Mouse (Mus musculus) ES-E14 (cell line): ENCODE results near the gene Cic. TPM values are rescaled to one million over a fixed set of nuclear protein-coding genes. Genes with fewer than 3 reads are reported as not detected.

Source experiments
- DNase-seq: peaks from one replicate; pipeline ENCODE4 v3.0.0-alpha.2; 2013; ENCODE audit warnings: low read depth, low spot score
- H3K27ac ChIP-seq: 2 replicates; pipeline ENCODE4 v1.5.1; 2012; ENCODE audit warnings: low read depth, mild to moderate bottlenecking, low read length, moderate library complexity, mixed read lengths; ENCODE audit not compliant: poor library complexity, insufficient read depth, severe bottlenecking
- H3K36me3 ChIP-seq: 2 replicates; pipeline ENCODE4 v1.6.1; 2012; ENCODE audit warnings: mild to moderate bottlenecking, low read length, moderate library complexity, mixed read lengths; ENCODE audit not compliant: control insufficient read depth, poor library complexity, insufficient read depth, severe bottlenecking
- H3K4me1 ChIP-seq, 2 experiments: fragments of 150-350 bp in 1 of 2; sonication (generic) in 1 of 2; 2 replicates each; pipeline ENCODE4 v1.6.1; 2012; ENCODE audit warnings: low read length in 2 of 2, mild to moderate bottlenecking in 1 of 2, mixed read lengths in 1 of 2; ENCODE audit not compliant: control insufficient read depth in 2 of 2, insufficient read depth in 2 of 2, poor library complexity in 1 of 2
- H3K4me3 ChIP-seq, 2 experiments: fragments of 150-350 bp in 1 of 2; sonication (generic) in 1 of 2; 2 replicates each; pipeline ENCODE4 v1.5.1; 2012; ENCODE audit warnings: low read length in 2 of 2, low read depth in 1 of 2, mild to moderate bottlenecking in 1 of 2, mixed read lengths in 1 of 2; ENCODE audit not compliant: insufficient read depth in 1 of 2, poor library complexity in 1 of 2, severe bottlenecking in 1 of 2
- H3K9ac ChIP-seq: 2 replicates; pipeline ENCODE4 v1.6.1; 2012; ENCODE audit warnings: low read depth, mild to moderate bottlenecking, low read length, mixed read lengths; ENCODE audit not compliant: poor library complexity, insufficient read depth, severe bottlenecking
- H3K9me3 ChIP-seq: fragments of 150-350 bp; sonication (generic); 2 replicates; pipeline ENCODE4 v1.6.1; 2012; ENCODE audit warnings: low read depth, mild to moderate bottlenecking, low read length; ENCODE audit not compliant: control insufficient read depth, insufficient read depth
- CHD2 ChIP-seq: IDR thresholded peaks from 2 replicates; pipeline ENCODE4 v1.6.1; 2014; ENCODE audit warnings: mild to moderate bottlenecking, low read depth, low read length, inconsistent platforms
- HCFC1 ChIP-seq: IDR thresholded peaks from 2 replicates; pipeline ENCODE4 v1.6.1; 2012; ENCODE audit warnings: low read length, inconsistent platforms, borderline replicate concordance; ENCODE audit not compliant: insufficient read depth
- MAFK ChIP-seq: IDR thresholded peaks from 2 replicates; pipeline ENCODE4 v1.6.1; 2014; ENCODE audit warnings: mild to moderate bottlenecking, low read depth, low read length, inconsistent platforms; ENCODE audit not compliant: insufficient read depth
- ZC3H11A ChIP-seq: IDR thresholded peaks from 2 replicates; pipeline ENCODE4 v1.6.1; 2012; ENCODE audit warnings: low read depth, mild to moderate bottlenecking, inconsistent platforms, low read length, borderline replicate concordance
- ZNF384 ChIP-seq: IDR thresholded peaks from 2 replicates; pipeline ENCODE4 v1.6.1; 2012; ENCODE audit warnings: low read depth, low read length, inconsistent platforms
- in situ Hi-C, 2 experiments: fragments of 600-800 bp; cut with MboI; formaldehyde crosslinking; loops; one replicate each; pipeline ENCODE4 v1.15.1; 2025; ENCODE audit warnings: low sequenced_read_pairs in 2 of 2, inconsistent platforms in 1 of 2; ENCODE audit not compliant: unreplicated experiment in 2 of 2
- total RNA-seq: library from RNA; depleted of rRNA; stranded (reverse); fragments of 300-350 nt; gene quantifications from 2 replicates; pipeline ENCODE4 v1.2.3, GENCODE M21; 2012

The Cic gene
- total RNA-seq, 1 experiment = 72.4 TPM

DNA sequence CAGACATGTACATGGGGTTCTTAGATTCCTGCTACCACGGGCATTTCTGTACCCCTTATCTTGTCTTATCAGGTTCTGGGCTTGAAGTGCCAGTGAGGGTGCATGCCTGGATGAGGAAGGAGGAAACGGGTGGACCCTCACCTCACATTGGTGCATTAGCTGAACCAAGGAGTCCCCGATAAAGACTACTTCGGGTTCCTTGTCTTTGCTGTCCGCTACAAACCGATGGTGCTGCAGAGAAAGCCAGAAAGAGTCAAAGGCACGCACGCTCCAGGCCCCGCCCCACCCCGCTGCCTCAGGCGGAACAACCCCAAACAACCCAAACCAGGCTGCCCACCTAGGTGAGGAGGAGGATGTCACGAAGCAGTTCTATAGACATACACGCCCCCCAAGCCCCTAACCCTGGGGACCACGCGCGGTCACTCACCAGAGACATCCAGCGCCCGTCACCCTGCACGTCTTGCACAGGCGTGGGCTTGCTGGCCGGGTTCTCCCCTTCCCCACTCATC, 29.5 kb downstream of the Cic start:
- no peaks in the 10 kb centered on the region for H3K9me3 ChIP-seq
- peaks cover 7 to 10% of the 10 kb centered on the region in 2 experiments; a peak in 3 of 4 replicates for H3K4me1 ChIP-seq
- TF ChIP-seq ZNF384 = no peak
- TF ChIP-seq CHD2 = no peak
- TF ChIP-seq HCFC1 = no peak
- TF ChIP-seq MAFK = no peak
- TF ChIP-seq ZC3H11A = no peak
- no peak for DNase-seq
- peak overlapping the region; percentile 81 for H3K9ac ChIP-seq
- H3K36me3 ChIP-seq = peaks cover 27% of the 10 kb centered on the region
- in situ Hi-C loops = no loop called here
- H3K4me3 ChIP-seq = peak overlapping the region; percentile 73 to 78
- 0 out of 2 replicates have a peak overlapping the region, but pooled peaks have one; percentile 64 for H3K27ac ChIP-seq

DNA sequence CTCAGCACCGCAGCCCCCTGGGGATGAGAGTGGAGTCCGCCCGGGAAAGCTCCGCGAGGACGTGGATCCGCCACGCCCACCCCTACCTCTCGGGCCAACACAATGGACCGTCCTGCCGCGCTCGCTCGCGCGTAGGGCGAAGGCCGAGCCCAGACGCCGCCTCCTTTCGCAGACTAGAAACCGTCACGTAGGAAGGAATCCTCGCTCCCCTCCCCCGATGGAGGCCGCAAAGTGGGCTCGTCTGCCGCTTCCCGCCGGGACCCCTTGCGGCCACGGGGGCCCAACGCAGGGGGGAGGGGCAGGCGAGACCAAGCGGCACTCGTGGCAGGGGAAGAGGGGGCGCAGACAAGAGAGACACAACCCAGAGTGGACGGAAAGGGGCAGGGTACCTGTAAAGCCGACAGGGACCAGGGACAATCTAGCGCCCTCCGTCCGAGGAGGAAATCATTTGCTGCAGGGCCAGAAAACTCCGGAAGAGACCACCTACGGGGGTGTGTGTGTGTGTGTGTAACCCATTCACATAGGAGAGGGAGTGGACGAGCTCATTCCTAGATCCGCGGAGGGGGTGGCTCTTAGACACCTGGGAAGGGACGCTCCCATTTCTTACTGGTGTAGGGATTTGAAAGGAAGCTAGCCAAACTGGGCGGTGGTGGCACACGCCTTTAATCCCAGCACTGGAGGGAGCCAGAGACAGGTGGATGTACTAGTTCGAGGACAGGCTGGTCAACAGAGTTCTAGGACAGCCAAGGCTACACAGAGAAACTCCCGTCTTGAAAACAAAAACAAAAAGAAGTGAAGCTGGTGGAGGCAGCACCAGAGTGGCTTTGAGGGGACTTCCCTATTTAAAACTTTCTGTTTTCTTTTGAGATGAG, 30.2 kb downstream of the Cic start, which contains the start of gene Pafah1b3:
Gene Pafah1b3, minus strand, starts transcription at position 533 of the 872 bp plus-strand sequence.
- no peaks in the 10 kb centered on the region for H3K9me3 ChIP-seq
- H3K9ac ChIP-seq = peak within 1 kb of the TSS; percentile 81
- peaks cover 20% of the 10 kb centered on the region for H3K36me3 ChIP-seq
- DNase-seq = peak; percentile 97
- peaks cover 7 to 8% of the 10 kb centered on the region in 2 experiments; a peak in 2 of 4 replicates for H3K4me1 ChIP-seq
- no peak for TF ChIP-seq CHD2
- TF ChIP-seq ZNF384 = no peak
- no peak for TF ChIP-seq MAFK
- 0 out of 2 replicates have a peak, but pooled peaks have one; percentile 61 for TF ChIP-seq HCFC1
- TF ChIP-seq ZC3H11A = no peak
- peak within 1 kb of the TSS; percentile 73 to 78 for H3K4me3 ChIP-seq
- in situ Hi-C loops = no loop called here
- peak within 1 kb of the TSS; percentile 64 for H3K27ac ChIP-seq

DNA sequence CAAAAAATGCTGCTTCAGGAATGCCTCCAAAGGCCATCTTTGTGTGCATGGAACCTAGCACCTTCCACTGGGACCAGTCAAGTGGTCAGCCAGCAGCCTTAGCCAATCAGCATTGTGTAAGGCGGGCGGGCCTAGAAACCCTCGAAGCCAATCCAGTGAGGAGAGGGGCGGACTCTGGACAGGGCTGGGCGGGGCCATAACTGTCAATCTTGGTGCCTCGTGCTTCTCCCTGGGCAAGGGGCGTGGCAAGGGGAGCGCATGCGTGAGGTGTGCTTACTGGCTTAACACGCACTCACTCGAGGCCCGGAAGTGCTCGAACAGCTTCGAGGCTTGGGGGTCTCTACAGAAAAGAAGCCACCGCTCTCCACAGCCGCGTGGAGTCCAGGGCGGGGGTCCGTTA, 33.6 kb downstream of the Cic start, which contains the start of gene Prr19:
Gene Prr19, plus strand, starts transcription at position 349 of the 400 bp plus-strand sequence.
- H3K27ac ChIP-seq = no peak within 1 kb of the TSS
- H3K9ac ChIP-seq = no peak within 1 kb of the TSS
- TF ChIP-seq ZC3H11A = no peak
- no peak for TF ChIP-seq CHD2
- TF ChIP-seq ZNF384 = no peak
- no peak for TF ChIP-seq HCFC1
- TF ChIP-seq MAFK = no peak
- DNase-seq = peak; percentile 94
- in situ Hi-C loops = no loop called here
- no peaks in the 10 kb centered on the region for H3K9me3 ChIP-seq
- H3K4me3 ChIP-seq = no peak within 1 kb of the TSS
- peaks cover 2% of the 10 kb centered on the region; the same call in 1 of the 2 replicates for H3K36me3 ChIP-seq
- peaks cover 10 to 18% of the 10 kb centered on the region in 2 experiments for H3K4me1 ChIP-seq

DNA sequence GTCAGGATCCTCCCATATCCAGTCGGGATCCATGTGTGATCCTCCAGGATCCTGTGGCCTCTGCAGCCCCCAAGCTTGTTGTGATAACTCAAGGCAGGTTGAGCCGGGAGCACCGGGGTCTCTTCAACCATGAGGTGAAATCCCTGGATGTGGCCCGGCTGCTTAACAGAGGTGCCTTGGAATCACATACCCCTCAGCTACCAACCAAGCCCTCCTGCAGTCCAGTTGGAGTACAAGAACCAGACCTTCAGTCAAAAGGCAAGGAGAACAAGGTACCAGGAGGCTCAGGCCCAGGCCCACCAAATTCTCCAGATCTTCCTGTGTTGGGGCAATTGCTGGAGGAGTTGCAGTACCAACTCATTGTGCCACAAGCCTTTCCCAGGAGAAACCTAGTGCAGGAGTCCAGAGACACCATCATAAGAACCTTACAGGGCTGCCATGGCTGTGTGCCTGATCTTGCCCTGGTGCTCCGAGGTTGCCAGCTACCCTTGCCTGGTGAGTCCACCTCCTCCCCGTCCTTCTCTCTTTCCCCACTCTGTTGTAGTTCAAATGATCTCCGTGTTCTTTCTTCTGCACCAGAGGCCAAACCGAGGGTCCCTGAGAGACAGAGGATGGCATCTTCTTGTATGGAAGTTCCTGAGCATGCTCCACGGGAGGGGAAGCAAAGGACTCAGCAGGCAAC, 35.6 kb downstream of the Cic start:
- TF ChIP-seq MAFK (no peak), CHD2 (no peak), ZNF384 (no peak), ZC3H11A (no peak), HCFC1 (no peak)
- Histone ChIP-seq H3K9me3 (no peaks in the 10 kb centered on the region), H3K9ac (no peak overlapping the region), H3K27ac (no peak overlapping the region; the same call in 1 of the 2 replicates), H3K4me1 (peaks cover 8 to 18% of the 10 kb centered on the region in 2 experiments), H3K4me3 (no peak overlapping the region), H3K36me3 (no peaks in the 10 kb centered on the region; the same call in 1 of the 2 replicates)
- in situ Hi-C loops = no loop called here
- no peak for DNase-seq
